Mouse (Mus musculus) layer of hippocampus, adult 2 months (tissue): ENCODE data around the gene Olfr649. TPM values are rescaled to one million over a fixed set of nuclear protein-coding genes. Genes with fewer than 3 reads are reported as not detected.

Experiments
- DNase-seq, 2 experiments: peaks; one replicate each; pipeline ENCODE4 v3.0.0; 2022; ENCODE audit warnings: low spot score in 2 of 2
- H3K27ac ChIP-seq: fragments of 200-600 bp; 2 replicates; pipeline ENCODE4 v1.8.1; 2022
- H3K4me3 ChIP-seq: fragments of 200-600 bp; 2 replicates; pipeline ENCODE4 v1.8.1; 2022; ENCODE audit warnings: mild to moderate bottlenecking
- CTCF ChIP-seq: fragments of 200-600 bp; conservative IDR thresholded peaks from 2 replicates; pipeline ENCODE4 v1.8.1; 2022; ENCODE audit warnings: antibody characterized with exemption, mild to moderate bottlenecking, moderate library complexity
- long read RNA-seq, 2 experiments: library from polyadenylated mRNA; stranded (forward); transcript quantifications; one replicate each; pipeline ENCODE4 v2.0.0; 2021; ENCODE audit warnings: borderline mapping rate in 2 of 2
- total RNA-seq, 2 experiments: library from RNA; stranded (reverse); gene quantifications; 2 replicates each; pipeline ENCODE4 v1.2.3; 2021

Gene Olfr649
- not detected for total RNA-seq
- long read RNA-seq, experiment 1, result 0 reads
- long read RNA-seq, experiment 2, result 0 reads

DNA sequence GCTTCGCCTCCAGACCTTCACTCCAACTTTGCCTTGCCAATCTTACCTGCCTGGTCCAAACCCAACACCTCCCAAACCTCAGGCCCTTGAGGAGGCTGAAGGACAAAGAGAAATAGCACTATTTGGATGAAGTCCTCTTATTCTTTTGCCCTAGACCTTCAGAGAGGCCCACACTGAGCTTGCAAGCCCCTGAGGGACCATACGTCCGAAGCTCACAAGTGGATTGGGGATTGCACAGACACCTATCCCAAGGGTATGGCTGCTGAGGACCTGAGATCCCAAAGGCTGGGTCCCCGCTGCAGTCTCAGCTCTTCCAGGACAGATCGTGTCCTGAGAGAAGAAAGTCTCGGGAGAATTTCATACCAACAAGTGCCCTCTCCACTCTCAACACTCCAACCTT, at the start of gene Olfr649:
Gene Olfr649, minus strand, starts transcription at position 101 of the 400 bp plus-strand sequence.
- DNase-seq, result no peak
- no peak for TF ChIP-seq CTCF
- H3K4me3 ChIP-seq, result no peak within 1 kb of the TSS
- H3K27ac ChIP-seq, result no peak within 1 kb of the TSS

- peak; percentile 77 for TF ChIP-seq CTCF
Observed at GRCm38 (mm10) chr7:104244287-104245181, 48.7 kb upstream of the Olfr649 start, which contains the start of gene Trim34a. TSS of gene Trim34a (plus strand) at chr7:104244457.

DNA sequence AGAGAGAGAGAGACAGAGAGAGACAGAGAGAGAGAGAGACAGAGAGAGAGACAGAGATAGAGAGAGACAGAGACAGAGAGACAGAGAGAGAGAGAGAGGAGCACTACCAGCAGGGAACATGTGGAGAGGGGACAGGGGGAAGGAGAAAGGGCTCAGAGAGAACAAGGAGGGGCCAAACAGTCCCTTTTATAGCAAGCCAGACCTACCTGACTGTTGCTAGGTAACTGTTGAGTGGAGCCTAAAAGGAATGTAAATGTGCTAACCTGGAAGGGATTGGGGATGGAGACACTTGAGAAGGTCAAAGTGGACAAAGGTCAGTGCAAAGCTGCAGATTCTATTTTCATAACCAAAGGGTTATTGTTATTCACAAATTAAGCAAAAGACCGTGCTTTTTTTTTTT, 47.8 kb upstream of the Olfr649 start:
- no peak for TF ChIP-seq CTCF
- no peak for DNase-seq
- no peak overlapping the region for H3K27ac ChIP-seq
- H3K4me3 ChIP-seq, result no peak overlapping the region

More at GRCm38 (mm10) chr7:104244287-104245181, 48.7 kb upstream of the Olfr649 start, which contains the start of gene Trim34a:
- Histone ChIP-seq H3K27ac (peak within 1 kb of the TSS; percentile 55), H3K4me3 (peak within 1 kb of the TSS; percentile 55)
- DNase-seq, result peak in 1 of 2 experiments; percentile 0

DNA sequence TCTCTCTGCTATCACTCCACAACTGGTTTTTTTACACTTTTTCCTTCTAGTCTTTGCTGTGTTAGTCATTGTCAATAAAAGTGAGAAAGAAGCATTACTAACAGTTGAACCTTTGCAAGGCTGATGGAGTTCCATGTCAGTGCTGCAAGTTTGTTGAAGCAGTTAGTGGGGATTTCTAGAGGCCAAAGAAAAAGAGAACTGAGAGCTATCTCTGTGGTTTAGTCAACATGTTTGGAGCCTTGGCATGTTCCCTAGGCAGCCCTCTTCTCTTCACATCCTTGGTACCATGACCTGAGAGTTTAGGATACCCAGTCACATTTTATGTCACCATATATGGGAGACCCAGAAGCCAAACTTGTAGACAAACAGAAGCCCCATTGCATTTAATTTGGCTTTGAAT, 45.1 kb upstream of the Olfr649 start:
- TF ChIP-seq CTCF, result no peak
- no peak overlapping the region for H3K4me3 ChIP-seq
- no peak for DNase-seq
- H3K27ac ChIP-seq, result no peak overlapping the region

GRCm38 (mm10) chr7:104231203-104231602, 35.4 kb upstream of the Olfr649 start:
- TF ChIP-seq CTCF, result peak; percentile 76
- H3K4me3 ChIP-seq, result no peak overlapping the region
- DNase-seq, result peak in 1 of 2 experiments; percentile 17
- H3K27ac ChIP-seq, result no peak overlapping the region

DNA sequence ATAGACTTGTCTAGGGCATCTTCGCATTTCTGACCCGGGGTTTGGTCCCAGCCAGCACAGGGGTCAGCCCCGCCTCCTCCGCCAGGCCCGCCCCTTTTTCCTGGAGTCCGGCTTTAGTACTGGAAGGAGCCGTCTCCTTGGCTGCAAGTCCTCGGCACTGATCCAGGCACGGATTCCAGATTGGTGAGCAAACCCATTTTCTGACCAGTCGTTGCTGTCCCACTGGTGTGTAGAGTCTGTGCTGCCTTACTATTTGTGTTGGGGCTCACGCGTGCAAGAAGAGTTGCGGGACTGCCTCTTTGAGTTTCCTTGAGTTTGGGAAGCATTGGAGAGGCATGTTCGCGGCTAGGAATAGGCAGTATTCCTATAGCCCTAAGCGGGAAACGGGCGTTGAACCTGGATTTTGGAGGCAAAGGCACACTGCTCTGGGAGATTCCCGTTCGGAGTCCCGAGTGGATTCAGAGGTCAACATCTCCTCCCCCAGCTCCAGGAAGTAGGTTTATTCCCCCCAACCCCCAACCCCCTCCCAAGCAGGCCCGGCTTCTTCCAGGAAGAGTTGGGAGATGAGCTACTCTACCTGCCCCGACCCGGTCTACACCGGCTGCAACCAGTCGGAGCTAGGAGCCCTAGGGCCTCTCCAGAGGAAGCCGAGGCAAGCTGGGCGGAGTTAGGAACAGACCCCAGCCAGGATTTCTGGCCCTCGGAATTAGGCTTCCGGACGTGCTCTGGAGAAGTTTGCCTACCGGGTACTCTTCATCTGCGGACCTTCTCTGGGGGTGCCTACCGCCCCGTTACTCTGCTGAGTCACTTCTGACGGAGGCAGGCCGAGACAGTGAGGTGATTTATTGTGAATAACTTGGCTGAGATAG, 23.1 kb upstream of the Olfr649 start, which contains the start of gene Trim6:
Gene Trim6, plus strand, starts transcription at position 93 of the 869 bp plus-strand sequence.
- no peak for TF ChIP-seq CTCF
- Histone ChIP-seq H3K27ac (no peak within 1 kb of the TSS), H3K4me3 (peak within 1 kb of the TSS; percentile 43)
- peak in 1 of 2 experiments; percentile 17 for DNase-seq

DNA sequence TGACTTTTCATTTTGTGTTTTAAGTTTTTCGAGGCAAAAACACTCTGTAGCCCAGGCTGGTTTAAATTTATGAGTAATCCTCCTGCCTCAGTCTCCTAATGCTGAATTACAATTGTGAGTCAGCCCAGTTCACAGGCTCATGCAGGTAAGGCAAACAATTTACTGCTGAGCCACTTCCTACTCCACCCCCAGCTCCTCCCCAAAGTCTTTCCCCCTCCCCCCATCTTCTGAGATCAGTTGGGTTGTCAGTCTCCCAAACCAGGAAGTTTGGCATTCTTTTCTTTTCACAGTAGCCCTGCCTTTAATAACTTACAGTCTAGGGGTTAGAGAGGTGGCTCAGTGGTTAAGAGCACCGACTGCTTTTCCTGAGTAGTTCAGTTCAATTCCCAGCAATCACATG, 22.1 kb upstream of the Olfr649 start:
- Histone ChIP-seq H3K27ac (no peak overlapping the region), H3K4me3 (no peak overlapping the region)
- DNase-seq, result no peak
- TF ChIP-seq CTCF, result no peak

- no peak for TF ChIP-seq CTCF
- H3K4me3 ChIP-seq, result no peak overlapping the region
- no peak for DNase-seq
- H3K27ac ChIP-seq, result no peak overlapping the region
Observed at GRCm38 (mm10) chr7:104216011-104216535, 20.3 kb upstream of the Olfr649 start.

GRCm38 (mm10) chr7:104206197-104206596, 10.4 kb upstream of the Olfr649 start:
- Histone ChIP-seq H3K27ac (no peak overlapping the region), H3K4me3 (no peak overlapping the region)
- TF ChIP-seq CTCF, result no peak
- DNase-seq, result no peak

- Histone ChIP-seq H3K27ac (no peak overlapping the region), H3K4me3 (no peak overlapping the region)
- peak; percentile 97 for TF ChIP-seq CTCF
- DNase-seq, result peak in 1 of 2 experiments; percentile 62
Observed at GRCm38 (mm10) chr7:104199822-104200221, 4.0 kb upstream of the Olfr649 start.

GRCm38 (mm10) chr7:104191275-104191674, 4.5 kb downstream of the Olfr649 start:
- H3K4me3 ChIP-seq, result no peak overlapping the region
- no peak for DNase-seq
- no peak overlapping the region for H3K27ac ChIP-seq
- peak; percentile 64 for TF ChIP-seq CTCF

DNA sequence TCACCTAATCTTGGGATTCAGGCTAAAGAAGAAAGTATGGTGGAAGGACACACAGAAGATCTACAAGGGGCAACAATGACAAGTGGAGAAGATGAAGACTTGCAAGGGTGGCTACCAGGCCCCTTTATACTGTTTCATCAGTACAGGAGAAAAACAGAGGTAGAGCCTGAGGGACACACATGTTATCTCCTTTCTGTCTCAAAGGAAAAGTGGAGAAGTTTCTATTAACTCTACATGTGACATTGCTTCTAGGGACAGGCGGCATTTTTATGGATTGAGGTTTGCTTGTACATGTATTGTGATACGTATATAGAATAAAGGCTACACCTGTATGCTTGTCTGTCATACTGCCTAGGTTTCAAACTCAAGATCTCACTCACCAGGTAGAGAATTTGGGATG, 12.5 kb downstream of the Olfr649 start, which contains the start of gene Olfr648:
Gene Olfr648, minus strand, starts transcription at position 101 of the 400 bp plus-strand sequence.
- no peak within 1 kb of the TSS for H3K27ac ChIP-seq
- DNase-seq, result no peak
- H3K4me3 ChIP-seq, result no peak within 1 kb of the TSS
- no peak for TF ChIP-seq CTCF
